Mouse (Mus musculus) brain, adult 2 months (tissue): ENCODE results near the gene Rps8.

Source experiments
- DNase-seq: peaks from one replicate; pipeline ENCODE4 v3.0.0; 2011; ENCODE audit warnings: low read depth, low spot score

The Rps8 gene

GRCm38 (mm10) chr4:117148047-117148713, 7.9 kb downstream of the Rps8 start:
- DNase-seq: no peak

- peak; percentile 89 for DNase-seq
Measured at GRCm38 (mm10) chr4:117146176-117146575, 9.9 kb downstream of the Rps8 start.

- no peak for DNase-seq
Measured at GRCm38 (mm10) chr4:117145248-117145647, 10.8 kb downstream of the Rps8 start.

- DNase-seq: no peak
Measured at GRCm38 (mm10) chr4:117143023-117143422, 13.0 kb downstream of the Rps8 start.

GRCm38 (mm10) chr4:117140613-117141012, 15.4 kb downstream of the Rps8 start:
- DNase-seq: peak; percentile 55

- DNase-seq: peak; percentile 80
Measured at GRCm38 (mm10) chr4:117139217-117139612, 16.8 kb downstream of the Rps8 start.

- no peak for DNase-seq
Measured at GRCm38 (mm10) chr4:117138295-117139216, 17.5 kb downstream of the Rps8 start.

- DNase-seq: no peak
Measured at GRCm38 (mm10) chr4:117136034-117136433, 20.0 kb downstream of the Rps8 start.

GRCm38 (mm10) chr4:117134601-117134995, 21.4 kb downstream of the Rps8 start:
- DNase-seq: no peak

- peak; percentile 99 for DNase-seq
Measured at GRCm38 (mm10) chr4:117133817-117134600, 22.0 kb downstream of the Rps8 start, which contains the start of gene Plk3. Gene Plk3, minus strand, starts transcription at chr4:117133963.

GRCm38 (mm10) chr4:117133366-117133796, 22.7 kb downstream of the Rps8 start:
- no peak for DNase-seq

GRCm38 (mm10) chr4:117132794-117133143, 23.3 kb downstream of the Rps8 start:
- no peak for DNase-seq

- peak; percentile 77 for DNase-seq
Measured at GRCm38 (mm10) chr4:117131890-117132793, 23.9 kb downstream of the Rps8 start.

GRCm38 (mm10) chr4:117131198-117131597, 24.8 kb downstream of the Rps8 start:
- DNase-seq: peak; percentile 64

GRCm38 (mm10) chr4:117130790-117131189, 25.3 kb downstream of the Rps8 start:
- no peak for DNase-seq

GRCm38 (mm10) chr4:117127991-117128686, 27.9 kb downstream of the Rps8 start:
- no peak for DNase-seq

- DNase-seq: no peak
Measured at GRCm38 (mm10) chr4:117126675-117127290, 29.3 kb downstream of the Rps8 start, which contains the start of gene Tctex1d4. Gene Tctex1d4, plus strand, starts transcription at chr4:117126794.

- DNase-seq: peak; percentile 72
Measured at GRCm38 (mm10) chr4:117125910-117126674, 30.0 kb downstream of the Rps8 start.

GRCm38 (mm10) chr4:117125348-117125909, 30.6 kb downstream of the Rps8 start, which contains the start of gene Btbd19:
Gene Btbd19, minus strand, starts transcription at chr4:117125725.
- DNase-seq: peak; percentile 89
